Mouse (Mus musculus) spleen, postnatal 0 days (tissue): ENCODE measurements around the gene Ceacam19. TPM values are rescaled to one million over a fixed set of nuclear protein-coding genes. Genes with fewer than 3 reads are reported as not detected.

ENCODE experiments used
- polyA plus RNA-seq: library from polyadenylated mRNA; unstranded; fragments of >200 nt; fragmentation: Nextera tagmentation; extraction: Ambion mirVana; gene quantifications from 2 replicates; pipeline ENCODE4 v1.2.1, GENCODE M21; 2015

The Ceacam19 gene
- not detected in 2 replicates for polyA plus RNA-seq

DNA sequence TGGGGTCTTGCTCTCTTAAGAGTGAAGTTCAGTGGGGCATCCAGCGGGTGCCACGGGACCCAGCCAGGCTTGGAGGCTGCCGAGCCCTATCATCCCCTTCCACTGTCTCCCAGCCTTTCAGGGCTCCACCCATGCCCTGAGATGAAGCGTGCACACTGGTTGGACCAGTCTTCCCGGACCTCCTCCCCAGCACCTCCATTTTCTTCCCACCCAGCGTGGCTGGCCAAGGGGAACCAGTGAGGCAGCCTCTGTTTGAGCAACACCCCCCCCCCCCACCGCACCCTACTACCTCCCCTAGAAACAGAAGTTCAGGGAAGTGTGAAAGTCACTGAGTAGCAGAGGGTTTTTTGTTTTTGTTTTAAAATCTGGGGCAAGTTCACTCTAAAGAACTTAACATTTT, at the start of gene Ceacam19:
TSS of gene Ceacam19 (minus strand) at position 117 of the 400 bp plus-strand sequence.

DNA sequence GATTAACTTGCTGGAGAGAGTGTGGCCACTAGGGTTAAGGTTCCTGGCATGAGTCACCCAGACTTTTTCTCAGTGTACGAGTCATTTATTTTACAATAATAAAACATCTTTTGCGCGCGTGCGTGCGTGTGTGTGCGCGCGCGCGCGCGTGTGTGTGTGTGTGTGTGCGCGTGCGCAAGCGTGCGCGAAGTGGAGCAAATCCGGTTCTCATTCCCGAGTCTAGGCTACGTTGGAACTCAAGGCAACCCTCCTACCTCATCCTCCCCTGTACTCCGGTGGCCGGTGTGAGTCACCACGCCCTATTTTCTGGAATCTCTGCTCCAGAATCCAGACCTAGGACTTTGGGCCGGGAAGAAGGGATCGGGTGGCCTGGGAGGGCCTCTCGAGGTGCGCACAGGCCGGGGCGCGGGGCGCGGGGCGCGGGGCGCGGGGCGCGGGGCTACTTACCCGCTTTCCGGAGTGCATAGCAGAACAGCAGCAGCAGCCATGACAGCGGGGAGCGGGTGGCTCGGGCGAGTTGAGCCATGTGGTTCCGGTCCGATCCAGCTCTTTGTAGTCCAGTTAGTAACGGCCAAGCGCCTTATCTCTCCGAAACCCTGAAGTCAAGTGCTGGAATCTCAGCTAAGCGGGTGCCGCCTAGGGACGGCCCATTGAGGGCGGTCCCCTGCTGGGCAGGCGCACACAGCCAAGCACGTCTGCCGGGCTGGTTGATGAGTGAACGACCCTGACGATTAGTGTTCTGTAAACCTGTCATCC, 32.9 kb upstream of the Ceacam19 start, which contains the start of gene Pvr:
TSS of gene Pvr (minus strand) at position 655 of the 756 bp plus-strand sequence.

DNA sequence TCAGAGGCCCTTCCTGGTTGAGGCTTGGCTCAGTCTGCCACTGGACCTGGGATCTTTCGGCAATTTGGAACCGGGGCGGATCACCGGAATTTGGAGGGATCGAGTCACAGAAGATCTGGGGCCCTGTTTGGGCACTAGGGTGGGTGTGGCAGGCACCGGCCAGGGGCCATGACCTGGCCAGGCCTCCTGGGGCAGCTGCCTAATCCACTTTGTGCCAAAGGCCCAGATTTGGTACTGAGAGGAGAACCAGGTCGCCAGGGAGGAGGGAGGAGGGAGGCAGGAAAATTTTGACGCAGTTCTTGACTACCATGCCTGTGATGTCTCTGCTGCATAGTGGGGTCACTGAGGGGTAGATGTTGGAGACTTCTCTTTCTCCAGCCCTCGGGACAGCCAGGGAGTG, 26.6 kb downstream of the Ceacam19 start, which contains the start of gene Ceacam16:
TSS of gene Ceacam16 (minus strand) at position 101 of the 400 bp plus-strand sequence.

DNA sequence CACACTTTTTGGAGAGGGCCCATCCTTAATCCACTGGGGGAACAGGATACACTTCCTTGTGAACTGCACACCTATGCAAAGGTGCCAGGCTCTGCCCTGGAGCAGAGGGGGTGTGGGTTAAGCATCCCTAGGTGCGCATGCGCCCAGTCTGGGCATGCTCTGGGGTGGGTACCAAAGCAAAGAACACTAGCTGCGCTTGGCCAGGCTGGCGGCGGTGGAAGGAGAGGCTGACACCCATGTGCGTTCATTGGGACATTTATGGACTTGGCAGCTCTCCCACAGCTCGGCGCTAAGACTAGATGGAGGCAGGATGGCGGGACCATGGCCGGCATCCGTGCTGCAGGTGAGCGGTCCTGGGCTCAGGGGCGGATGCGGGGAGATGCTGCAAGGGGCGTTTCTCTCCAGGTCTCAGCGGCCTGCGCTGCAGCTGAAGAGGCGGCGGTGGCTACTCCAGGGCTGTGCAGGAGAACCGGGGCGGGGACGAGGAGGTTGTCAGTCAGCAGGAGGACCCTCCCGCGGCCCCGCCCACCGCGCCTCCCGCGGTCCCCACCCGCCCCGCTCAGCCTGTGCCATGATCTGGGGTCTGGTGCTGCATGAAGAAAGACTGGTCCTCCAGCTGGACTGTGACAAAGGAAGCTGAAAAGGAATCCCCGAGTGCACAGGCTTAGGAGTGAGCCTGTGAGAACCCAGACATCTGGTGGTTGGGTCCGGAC, 35.8 kb downstream of the Ceacam19 start, which contains the start of gene Gm19345:
TSS of gene Gm19345 (plus strand) at position 146 of the 713 bp plus-strand sequence.

Other genes with a start within 250 kb of the Ceacam19 start
- 36.0 and 39.2 TPM in 2 replicates for gene Clptm1, start 222.9 kb downstream of the Ceacam19 start, polyA plus RNA-seq
- gene Apoc2, start 210.0 kb downstream of the Ceacam19 start, polyA plus RNA-seq = 6.8 and 9.4 TPM in 2 replicates
- gene Gm44805, start 206.5 kb downstream of the Ceacam19 start, polyA plus RNA-seq = 0.24 and 0.97 TPM in 2 replicates
- 1.3 and 1.5 TPM in 2 replicates for gene Apoc4, start 206.5 kb downstream of the Ceacam19 start, polyA plus RNA-seq
- 13.8 and 18.6 TPM in 2 replicates for gene Apoc1, start 195.3 kb downstream of the Ceacam19 start, polyA plus RNA-seq
- gene Apoe, start 188.8 kb downstream of the Ceacam19 start, polyA plus RNA-seq = 304 and 441 TPM in 2 replicates
- gene Tomm40, start 172.5 kb downstream of the Ceacam19 start, polyA plus RNA-seq = 96.6 TPM in 2 replicates
- gene Nectin2, start 137.5 kb downstream of the Ceacam19 start, polyA plus RNA-seq = 21.6 and 27.0 TPM in 2 replicates
- 35.6 and 45.1 TPM in 2 replicates for gene Bcam, start 116.9 kb downstream of the Ceacam19 start, polyA plus RNA-seq
- gene Cblc, start 91.2 kb downstream of the Ceacam19 start, polyA plus RNA-seq = not detected in 2 replicates
- gene Bcl3, start 65.2 kb downstream of the Ceacam19 start, polyA plus RNA-seq = 5.3 and 5.5 TPM in 2 replicates
- 0.24 and 0.32 TPM in 2 replicates for gene Gm19345, start 36.0 kb downstream of the Ceacam19 start, polyA plus RNA-seq
- 0.52 and 0.93 TPM in 2 replicates for gene Ceacam16, start 26.7 kb downstream of the Ceacam19 start, polyA plus RNA-seq
- gene Pvr, start 33.2 kb upstream of the Ceacam19 start, polyA plus RNA-seq = 5.1 and 7.1 TPM in 2 replicates
- 0.28 and 0.37 TPM in 2 replicates for gene Igsf23, start 62.8 kb upstream of the Ceacam19 start, polyA plus RNA-seq
- gene Ceacam20, start 77.4 kb upstream of the Ceacam19 start, polyA plus RNA-seq = not detected in 2 replicates
- not detected in 2 replicates for gene Nlrp9b, start 103.5 kb upstream of the Ceacam19 start, polyA plus RNA-seq
- gene Vmn1r91, start 211.7 kb upstream of the Ceacam19 start, polyA plus RNA-seq = not detected in 2 replicates
- not detected in 2 replicates for gene Gm16442, start 234.6 kb upstream of the Ceacam19 start, polyA plus RNA-seq